Mouse (Mus musculus) spleen, postnatal 0 days (tissue): Measurements from ENCODE around the gene Scand1. TPM values are rescaled to one million over a fixed set of nuclear protein-coding genes. Genes with fewer than 3 reads are reported as not detected.

Experiments
- polyA plus RNA-seq: library from polyadenylated mRNA; unstranded; fragments of >200 nt; fragmentation: Nextera tagmentation; extraction: Ambion mirVana; gene quantifications from 2 replicates; pipeline ENCODE4 v1.2.1, GENCODE M21; 2015

Scand1 gene
- 82.2 and 90.4 TPM in 2 replicates for polyA plus RNA-seq

DNA sequence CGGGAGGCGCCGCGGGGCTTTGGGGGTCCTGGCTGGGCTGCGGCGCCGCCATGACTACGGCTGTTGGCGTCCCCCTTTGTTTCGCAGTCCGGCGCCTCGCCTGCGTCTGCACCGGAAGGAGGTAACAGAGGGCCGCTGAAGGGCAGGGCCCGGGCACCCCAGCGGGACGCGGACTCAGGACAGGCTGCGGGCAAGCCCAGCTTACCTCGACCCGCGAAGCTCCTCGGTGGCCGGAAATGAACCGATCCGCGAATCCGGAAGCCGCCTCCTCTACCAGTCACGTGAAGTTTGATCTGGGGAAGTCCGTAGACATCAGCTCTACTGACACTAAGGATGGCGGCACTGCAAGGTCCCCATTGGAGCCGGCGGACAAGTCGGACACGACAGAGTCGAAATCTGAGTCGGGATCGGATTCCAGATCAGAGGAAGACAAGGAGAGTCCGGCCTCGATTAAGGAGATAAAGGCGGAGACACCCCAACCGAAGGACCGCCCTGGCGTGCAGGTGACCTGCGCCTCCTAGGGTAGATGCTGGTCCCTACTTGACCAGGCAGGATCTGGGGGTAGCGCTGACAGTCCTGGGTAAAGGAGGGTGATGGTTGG lies at the start of gene Scand1, which contains the start of gene Cnbd2:
TSS of gene Scand1 (minus strand) at position 408 of the 601 bp plus-strand sequence.
TSS of gene Cnbd2 (plus strand) at position 3 of the 601 bp plus-strand sequence.

Other genes starting within 250 kb of the Scand1 start
- gene Spag4, start 247.5 kb downstream of the Scand1 start, polyA plus RNA-seq = 1.5 and 2.0 TPM in 2 replicates
- gene Cpne1, start 200.7 kb downstream of the Scand1 start, polyA plus RNA-seq = 32.5 and 32.6 TPM in 2 replicates
- gene Rbm12, start 200.7 kb downstream of the Scand1 start, polyA plus RNA-seq = 10.4 and 11.6 TPM in 2 replicates
- gene Gm28036, start 185.6 kb downstream of the Scand1 start, polyA plus RNA-seq = 2.3 and 6.4 TPM in 2 replicates
- gene Romo1, start 168.7 kb downstream of the Scand1 start, polyA plus RNA-seq = 299 and 335 TPM in 2 replicates
- gene Nfs1, start 168.5 kb downstream of the Scand1 start, polyA plus RNA-seq = 55.8 and 59.4 TPM in 2 replicates
- gene Rbm39, start 132.5 kb downstream of the Scand1 start, polyA plus RNA-seq = 456 and 510 TPM in 2 replicates
- 23.7 and 26.6 TPM in 2 replicates for gene Phf20, start 116.2 kb downstream of the Scand1 start, polyA plus RNA-seq
- 5.4 and 6.7 TPM in 2 replicates for gene Cnbd2, start 405 bp downstream of the Scand1 start, polyA plus RNA-seq
- gene Epb41l1, start 108.2 kb upstream of the Scand1 start, polyA plus RNA-seq = 0.37 and 0.62 TPM in 2 replicates
- 12.7 and 14.2 TPM in 2 replicates for gene Aar2, start 234.9 kb upstream of the Scand1 start, polyA plus RNA-seq